Mouse (Mus musculus): ENCODE results near the gene 2610042L04Rik. TPM values are rescaled to one million over a fixed set of nuclear protein-coding genes. Genes with fewer than 3 reads are reported as not detected.

Gene 2610042L04Rik
- polyA plus RNA-seq (2012), result not detected in 2 replicates

GRCm38 (mm10) chr14:4334476-4335080 is at the start of gene 2610042L04Rik:
TSS of gene 2610042L04Rik (plus strand) at chr14:4334763.

GRCm38 (mm10) chr14:4316983-4317382 is 17.6 kb upstream of the 2610042L04Rik start, which contains the start of gene Gm3149:
TSS of gene Gm3149 (plus strand) at chr14:4317283.

DNA sequence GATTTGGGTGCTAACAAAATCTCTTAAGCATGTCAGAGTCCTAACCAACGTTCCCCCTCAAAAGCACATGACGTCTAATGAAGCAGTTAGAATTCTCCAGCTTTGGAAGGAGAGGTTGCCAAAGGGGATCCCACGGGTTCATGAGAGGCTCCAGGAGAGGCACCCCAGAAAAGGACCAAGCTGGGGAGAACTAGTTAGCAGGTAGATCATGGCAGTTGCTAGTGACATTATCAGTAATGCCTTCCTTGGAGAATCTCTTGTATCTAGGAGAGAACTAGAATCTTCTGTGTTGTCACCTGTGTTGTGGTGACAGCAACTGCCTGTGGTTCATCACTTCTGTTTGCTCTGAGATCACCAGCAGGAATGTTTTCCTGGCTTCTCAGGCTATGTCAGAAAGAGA is 62.7 kb downstream of the 2610042L04Rik start, which contains the start of gene Gm3159:
Gm3159 (plus strand) TSS at position 301 of the 400 bp plus-strand sequence.

Other genes with a start within 250 kb of the 2610042L04Rik start
- not detected in 2 replicates for gene Gm8108, start 224.2 kb upstream of the 2610042L04Rik start, polyA plus RNA-seq (2012)
- gene Gm3127, start 169.7 kb upstream of the 2610042L04Rik start, polyA plus RNA-seq (2012), result not detected in 2 replicates
- gene Gm2974, start 152.2 kb upstream of the 2610042L04Rik start, polyA plus RNA-seq (2012), result not detected in 2 replicates
- not detected in 2 replicates for gene Gm3138, start 85.1 kb upstream of the 2610042L04Rik start, polyA plus RNA-seq (2012)
- not detected in 2 replicates for gene Gm3149, start 17.5 kb upstream of the 2610042L04Rik start, polyA plus RNA-seq (2012)
- gene Gm3159, start 62.8 kb downstream of the 2610042L04Rik start, polyA plus RNA-seq (2012), result not detected in 2 replicates
- gene Gm3164, start 80.7 kb downstream of the 2610042L04Rik start, polyA plus RNA-seq (2012), result not detected in 2 replicates
- not detected in 2 replicates for gene Gm3173, start 96.2 kb downstream of the 2610042L04Rik start, polyA plus RNA-seq (2012)
- gene Gm3182, start 147.0 kb downstream of the 2610042L04Rik start, polyA plus RNA-seq (2012), result not detected in 2 replicates
- gene Gm3047, start 220.6 kb downstream of the 2610042L04Rik start, polyA plus RNA-seq (2012), result not detected in 2 replicates

Data from megakaryocyte-erythroid progenitor cell, adult 5 weeks (primary cell).